Mouse (Mus musculus) lung, adult 2 months (tissue): ENCODE measurements around the gene Tex52. TPM values are rescaled to one million over a fixed set of nuclear protein-coding genes. Genes with fewer than 3 reads are reported as not detected.

Experiments
- DNase-seq: peaks from one replicate; pipeline ENCODE4 v3.0.0; 2022
- H3K4me1 ChIP-seq: fragments of 200-500 bp; 2 replicates; pipeline ENCODE4 v1.6.1; 2011; ENCODE audit warnings: low read length; ENCODE audit not compliant: control insufficient read depth, insufficient read depth
- H3K4me3 ChIP-seq: fragments of 200-500 bp; replicated peaks from 2 replicates; pipeline ENCODE3; 2011; ENCODE audit warnings: low read depth, mild to moderate bottlenecking, control low read depth, low read length; ENCODE audit errors: extremely low read depth
- CTCF ChIP-seq: fragments of 200-500 bp; IDR thresholded peaks from 2 replicates; pipeline ENCODE4 v1.5.1; 2011; ENCODE audit warnings: mild to moderate bottlenecking, low read length, control low read depth; ENCODE audit not compliant: insufficient read depth
- POLR2A ChIP-seq: fragments of 200-500 bp; IDR thresholded peaks from 2 replicates; pipeline ENCODE4 v1.6.1; 2011; ENCODE audit warnings: low read depth, mild to moderate bottlenecking, control low read depth, low read length, borderline replicate concordance; ENCODE audit errors: extremely low read depth
- WGBS: fragments of 180-500 bp; shearing (Covaris S2); methylation state at CpG from one replicate; pipeline ENCODE4 v1.1.7; 2018; 5-methylcytosine and 5-hydroxymethylcytosine counted together
- polyA plus RNA-seq: library from polyadenylated mRNA; depleted of rRNA; stranded (reverse); fragments of >200 nt; gene quantifications from 2 replicates; pipeline ENCODE4 v1.2.3, GENCODE M21; 2012

The Tex52 gene
- polyA plus RNA-seq, 1 experiment: 0.18 TPM

DNA sequence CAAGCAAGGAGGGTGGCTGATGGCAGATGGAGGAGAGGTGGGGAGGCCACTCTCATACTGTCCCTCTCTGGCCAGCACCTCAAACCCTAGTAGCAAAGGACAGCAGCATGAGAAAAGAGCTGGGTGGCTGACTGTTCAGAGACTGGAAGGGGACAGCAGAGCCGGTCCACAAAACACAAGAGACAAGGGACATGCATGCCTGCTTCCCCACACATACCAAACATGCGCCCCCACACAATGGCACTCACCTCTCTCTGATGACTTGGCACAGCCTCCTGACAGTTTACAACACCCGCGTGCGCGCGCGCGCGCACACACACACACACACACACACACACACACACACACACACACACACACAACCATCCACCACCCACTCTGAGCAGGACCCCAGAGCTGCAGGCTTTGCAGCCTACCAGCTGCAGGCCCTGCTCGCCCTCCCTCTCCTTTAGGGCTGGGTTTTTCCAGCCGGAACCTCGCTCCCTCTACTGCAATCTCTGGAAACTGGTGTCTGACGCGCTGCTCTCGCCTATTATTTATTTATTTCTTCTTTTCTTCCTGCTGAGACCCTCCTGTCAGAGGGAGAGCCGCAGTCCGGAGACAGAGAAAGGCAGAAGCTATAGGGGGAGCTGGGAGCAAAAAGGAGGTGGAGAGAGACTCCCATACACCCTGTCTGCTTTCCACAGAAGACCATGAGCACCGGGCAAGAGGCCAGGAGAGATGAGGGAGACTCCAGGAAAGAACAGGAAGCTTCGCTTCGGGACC is 24.3 kb downstream of the Tex52 start:
- Histone ChIP-seq H3K4me1 (no peaks in the 10 kb centered on the region), H3K4me3 (no peak overlapping the region)
- WGBS: 29% methylated on average over 21 of the region's 21 CpGs
- TF ChIP-seq POLR2A (no peak), CTCF (no peak)
- no peak for DNase-seq

DNA sequence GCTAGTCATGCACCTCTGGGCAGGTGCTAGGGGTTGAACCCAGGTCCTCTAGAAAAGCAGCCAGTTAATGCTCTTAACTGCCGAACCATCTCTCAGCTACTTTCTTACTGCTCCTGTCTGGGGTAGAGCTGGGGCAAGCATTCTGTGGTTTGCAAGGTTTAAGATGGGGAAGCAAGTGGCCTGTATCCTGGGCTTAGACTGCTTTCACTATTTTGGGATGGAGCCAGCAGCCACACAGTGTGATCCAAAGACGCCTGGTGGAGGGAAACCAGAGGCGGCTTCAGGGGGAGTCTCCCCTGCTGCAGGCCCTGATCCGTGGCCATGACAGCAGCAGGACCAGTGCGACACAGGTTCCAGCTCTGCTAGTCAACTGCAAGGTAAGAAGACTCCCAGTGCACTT is 29.5 kb downstream of the Tex52 start:
- no peak overlapping the region for H3K4me3 ChIP-seq
- WGBS: 57% methylated on average over 5 of the region's 5 CpGs
- no peak for DNase-seq
- TF ChIP-seq CTCF (no peak), POLR2A (no peak)
- H3K4me1 ChIP-seq: no peaks in the 10 kb centered on the region

DNA sequence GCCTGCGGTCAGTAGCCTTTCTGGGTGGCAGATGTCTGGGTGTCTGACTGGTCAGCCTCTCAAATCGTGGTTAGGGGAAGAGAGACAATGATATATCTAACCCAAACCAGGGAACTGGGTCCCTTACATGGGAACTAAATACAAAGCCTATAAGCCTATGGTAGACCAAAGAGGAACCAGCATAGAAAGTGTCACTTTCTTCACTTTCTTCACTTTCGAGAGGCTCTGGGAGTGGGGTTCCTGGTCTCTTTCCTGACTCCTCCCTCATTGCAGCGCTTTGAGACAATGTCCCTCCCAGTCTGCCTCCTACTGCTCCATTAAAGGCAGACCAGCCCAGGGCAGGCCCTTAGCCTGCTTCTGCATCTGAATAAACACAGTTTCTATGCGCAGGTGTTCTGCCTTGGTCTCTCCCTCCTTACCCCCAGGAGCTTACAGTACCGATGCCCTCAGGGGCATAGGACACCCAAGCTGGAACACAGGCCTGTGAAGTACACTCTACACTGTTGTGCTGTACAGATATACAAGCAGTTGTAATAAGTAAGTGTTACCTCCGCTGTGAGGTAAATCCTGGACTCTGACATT is 33.4 kb downstream of the Tex52 start:
- Histone ChIP-seq H3K4me3 (no peak overlapping the region), H3K4me1 (no peaks in the 10 kb centered on the region)
- no peak for DNase-seq
- TF ChIP-seq CTCF (no peak), POLR2A (no peak)
- WGBS: 87% methylated on average over 7 of the region's 7 CpGs

DNA sequence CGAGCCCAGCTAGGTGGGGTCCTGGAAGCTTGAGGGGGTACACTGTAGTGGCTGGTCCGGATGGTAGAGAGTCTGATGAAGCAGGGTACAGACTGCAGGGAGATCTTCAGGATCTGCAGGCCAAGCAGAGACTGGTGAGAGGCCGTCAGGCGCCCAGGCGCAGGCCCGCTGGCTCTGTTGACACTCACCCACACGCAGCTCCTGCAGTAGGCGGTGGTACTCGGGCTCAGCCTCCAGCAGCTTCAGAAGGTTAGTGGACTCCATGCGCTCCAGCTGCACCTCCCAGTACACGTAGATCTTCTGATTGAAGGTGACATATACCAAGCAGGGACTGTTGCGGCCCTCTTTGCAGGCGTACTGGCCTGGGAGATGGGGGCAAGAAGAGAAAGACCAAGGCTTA is 35.0 kb downstream of the Tex52 start:
- TF ChIP-seq CTCF: no peak
- TF ChIP-seq POLR2A: no peak
- no peak for DNase-seq
- WGBS: 95% methylated on average over 13 of the region's 13 CpGs
- Histone ChIP-seq H3K4me1 (no peaks in the 10 kb centered on the region), H3K4me3 (no peak overlapping the region)

DNA sequence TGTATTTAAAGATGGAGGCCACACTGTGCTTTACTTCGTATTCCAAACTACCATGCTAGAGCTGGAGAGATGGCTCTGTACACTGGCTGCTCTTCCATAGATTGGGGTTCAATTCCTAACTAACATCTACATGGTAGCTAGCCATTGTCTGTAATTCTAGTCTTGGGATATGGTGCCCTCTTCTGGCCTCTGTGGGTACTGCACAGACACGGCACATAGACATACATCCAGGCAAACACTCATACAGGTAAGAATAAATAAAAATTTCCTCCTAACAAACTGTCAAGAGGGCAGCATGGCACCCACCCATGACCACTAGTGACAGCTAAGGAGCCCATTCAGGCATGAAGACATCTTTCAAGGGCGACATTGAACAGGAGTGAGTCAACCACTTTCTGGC is 35.9 kb downstream of the Tex52 start:
- no peak overlapping the region for H3K4me3 ChIP-seq
- TF ChIP-seq POLR2A: no peak
- TF ChIP-seq CTCF: peak; percentile 66
- 27% methylated on average over 3 of the region's 3 CpGs for whole genome bisulfite sequencing
- H3K4me1 ChIP-seq: no peaks in the 10 kb centered on the region
- peak; percentile 79 for DNase-seq

DNA sequence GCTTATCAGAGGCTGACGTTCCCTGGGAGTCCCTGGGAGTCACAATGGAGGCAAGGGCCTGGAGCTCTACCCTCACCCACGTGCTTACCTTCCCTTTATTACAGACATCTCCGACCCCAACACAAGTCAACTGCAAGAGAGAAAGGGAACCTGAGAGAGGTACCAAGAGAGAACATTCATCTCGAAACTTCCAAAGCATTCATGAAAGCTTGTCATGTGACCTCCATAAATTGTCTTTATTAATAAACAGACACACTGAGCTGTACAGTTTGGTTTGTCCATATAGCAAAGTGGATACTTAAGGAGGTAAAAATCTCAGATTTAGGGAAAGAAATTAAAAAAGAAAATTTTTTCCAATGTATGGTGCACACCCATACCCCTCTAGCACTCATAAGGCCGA is 40.9 kb downstream of the Tex52 start:
- H3K4me1 ChIP-seq: no peaks in the 10 kb centered on the region
- no peak overlapping the region for H3K4me3 ChIP-seq
- WGBS: 86% methylated on average over 5 of the region's 5 CpGs
- no peak for DNase-seq
- TF ChIP-seq CTCF: no peak
- TF ChIP-seq POLR2A: no peak

DNA sequence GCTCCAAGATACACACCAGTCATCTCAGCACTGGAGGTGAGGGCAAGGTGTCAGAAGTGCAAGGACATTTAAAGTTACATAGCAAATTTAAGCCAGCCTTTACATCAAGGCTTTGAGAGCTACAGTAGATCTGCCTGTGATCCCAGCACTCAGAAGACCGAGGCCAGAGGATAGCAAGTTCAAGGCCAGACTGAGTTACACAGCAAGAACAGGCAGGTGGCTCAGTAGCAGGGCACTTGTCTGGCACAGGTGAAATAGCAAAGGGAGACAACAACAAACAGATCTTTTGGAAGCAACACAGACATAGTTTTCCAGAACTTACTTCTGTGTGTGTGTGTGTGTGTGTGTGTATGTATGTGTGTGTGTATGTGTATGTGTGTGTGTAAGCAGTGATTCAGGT is 42.8 kb downstream of the Tex52 start:
- TF ChIP-seq POLR2A: no peak
- no peak for TF ChIP-seq CTCF
- DNase-seq: no peak
- no peak overlapping the region for H3K4me3 ChIP-seq
- WGBS: 94% methylated on average over 1 of the region's 1 CpGs
- H3K4me1 ChIP-seq: no peaks in the 10 kb centered on the region

DNA sequence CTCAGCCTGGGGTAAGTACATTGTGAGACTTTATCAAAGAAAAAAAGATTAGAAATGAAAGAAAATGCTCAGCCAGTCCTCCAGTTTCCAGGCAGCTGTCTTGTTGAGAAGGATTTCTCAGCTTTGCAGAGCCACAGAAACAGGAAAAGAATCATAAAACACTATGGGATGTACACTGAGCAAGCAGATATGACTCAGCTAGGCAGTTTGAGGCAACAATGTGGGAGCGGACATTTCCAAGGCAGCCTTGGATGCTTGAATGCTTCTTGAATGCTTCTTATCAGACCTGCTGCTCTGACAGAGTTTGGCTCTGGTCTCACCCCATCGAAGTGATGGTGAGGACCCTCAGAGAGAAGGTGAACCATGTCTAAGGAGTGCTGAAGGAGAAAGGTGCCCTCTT is 45.8 kb downstream of the Tex52 start:
- 76% methylated on average over 2 of the region's 2 CpGs for WGBS
- TF ChIP-seq CTCF (no peak), POLR2A (no peak)
- DNase-seq: no peak

DNA sequence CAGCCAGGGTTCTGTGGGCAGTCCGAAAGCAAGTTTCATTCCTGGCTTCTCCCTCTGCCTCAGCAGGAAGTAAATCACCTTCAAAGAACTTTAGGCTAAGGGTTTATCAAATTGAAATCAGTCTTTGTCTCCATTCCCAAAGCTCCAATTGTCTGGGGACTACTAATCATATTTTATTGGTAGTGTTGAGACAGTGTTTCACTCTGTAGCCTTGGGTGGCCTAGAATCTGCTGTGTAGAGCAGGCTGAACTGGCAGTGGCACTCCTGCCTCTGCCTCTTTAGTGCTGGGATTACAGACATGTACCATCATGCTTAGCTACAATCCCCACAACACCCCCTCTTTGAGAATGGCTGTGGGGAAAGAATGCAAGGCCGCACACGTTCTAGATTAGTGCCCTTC is 46.2 kb downstream of the Tex52 start:
- no peak for TF ChIP-seq POLR2A
- no peak for TF ChIP-seq CTCF
- no peak for DNase-seq
- Histone ChIP-seq H3K4me3 (no peak overlapping the region), H3K4me1 (no peaks in the 10 kb centered on the region; the same call in 1 of the 2 replicates)
- WGBS: 85% methylated on average over 3 of the region's 3 CpGs

More for the DNA sequence above, 45.8 kb downstream of the Tex52 start:
- Histone ChIP-seq H3K4me1 (no peaks in the 10 kb centered on the region; the same call in 1 of the 2 replicates), H3K4me3 (no peak overlapping the region)

DNA sequence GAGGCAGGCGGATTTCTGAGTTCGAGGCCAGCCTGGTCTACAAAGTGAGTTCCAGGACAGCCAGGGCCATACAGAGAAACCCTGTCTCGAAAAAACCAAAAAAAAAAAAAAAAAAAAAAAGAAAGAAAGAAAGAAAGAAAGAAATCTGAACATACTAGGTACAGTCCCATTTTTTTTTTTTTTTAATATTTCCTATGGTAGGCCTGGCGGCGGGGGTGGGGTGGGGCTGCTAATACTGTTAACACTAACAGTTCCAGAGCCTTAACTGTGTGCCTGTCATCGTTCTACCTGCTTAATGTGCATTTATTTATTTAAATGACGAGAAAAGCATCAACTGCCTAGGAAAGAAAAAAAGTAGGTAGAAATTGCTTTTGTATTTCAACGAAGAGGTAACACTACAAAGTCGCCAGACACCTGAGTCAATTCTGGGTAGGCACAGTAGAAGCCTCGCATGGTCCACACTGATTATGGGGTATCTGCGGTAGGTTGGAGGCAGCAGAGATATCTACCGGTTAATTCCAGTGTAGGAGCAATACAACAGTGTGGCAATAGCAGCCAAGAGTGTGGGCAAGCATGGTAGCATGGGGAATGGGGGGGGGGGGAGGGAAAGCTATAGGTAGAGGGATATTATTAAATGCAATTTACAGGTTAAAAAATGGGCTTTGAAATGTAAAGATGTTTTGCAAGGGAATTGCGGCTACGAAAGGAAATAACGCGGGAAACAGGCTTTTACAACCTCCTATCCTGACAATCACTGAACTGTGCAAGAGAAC is 48.4 kb downstream of the Tex52 start:
- 35% methylated on average over 15 of the region's 16 CpGs for WGBS
- peak overlapping the region; percentile 96 for H3K4me3 ChIP-seq
- TF ChIP-seq CTCF (no peak), POLR2A (no peak)

More for the DNA sequence above, 48.4 kb downstream of the Tex52 start:
- no peak for DNase-seq
- no peaks in the 10 kb centered on the region; the same call in 1 of the 2 replicates for H3K4me1 ChIP-seq
